Mouse (Mus musculus): ENCODE measurements around the gene Abhd12b.

- TF ChIP-seq CTCF (IDR thresholded peaks at IDR 0.05; ENCODE audit: borderline replicate concordance, insufficient read depth, low read length) (no peak), POLR2A (IDR thresholded peaks at IDR 0.05; ENCODE audit: low read depth, low read length) (no peak)
These were observed 36.8 kb upstream of the Abhd12b start for GRCm38 (mm10) chr12:70117146-70117545.
